Mouse (Mus musculus): ENCODE data around the gene Braf.
"Not testable (repeated sequence)": the region's sequence is repeated elsewhere in the genome, so short reads cannot be mapped to it uniquely, and the experiment has no call there.

GRCm38 (mm10) chr6:39686839-39687238 lies 38.4 kb downstream of the Braf start:
- TF ChIP-seq CTCF (IDR thresholded peaks at IDR 0.05; ENCODE audit: low read depth, low read length); POLR2A (IDR thresholded peaks at IDR 0.05; ENCODE audit: insufficient read depth, low read length): not testable (repeated sequence)

Data from ES-Bruce4 (cell line).